Mouse (Mus musculus) adrenal gland, postnatal 25 days (tissue): ENCODE results near the gene Ifnar2. TPM values are rescaled to one million over a fixed set of nuclear protein-coding genes. Genes with fewer than 3 reads are reported as not detected.
A peak's percentile ranks its signal among the peaks of the same experiment; 100 is the strongest.

Experiments used
- DNase-seq: peaks from one replicate; pipeline ENCODE4 v3.0.0; 2021; ENCODE audit warnings: mixed read lengths
- total RNA-seq: library from RNA; stranded (reverse); gene quantifications from 2 replicates; pipeline ENCODE4 v1.2.3, GENCODE M21; 2021

Gene Ifnar2
- total RNA-seq, 1 experiment from 2014 or later, result 110 TPM

GRCm38 (mm10) chr16:91394826-91395410, 22.3 kb downstream of the Ifnar2 start:
- DNase-seq, result no peak

- DNase-seq, result no peak
Observed at GRCm38 (mm10) chr16:91395633-91396392, 23.2 kb downstream of the Ifnar2 start.

- no peak for DNase-seq
Observed at GRCm38 (mm10) chr16:91396844-91397537, 24.4 kb downstream of the Ifnar2 start.

GRCm38 (mm10) chr16:91398030-91398429, 25.4 kb downstream of the Ifnar2 start:
- DNase-seq, result peak; percentile 28

GRCm38 (mm10) chr16:91398944-91399343, 26.4 kb downstream of the Ifnar2 start:
- DNase-seq, result no peak

- DNase-seq, result no peak
Observed at GRCm38 (mm10) chr16:91401569-91402165, 29.1 kb downstream of the Ifnar2 start.

- DNase-seq, result no peak
Observed at GRCm38 (mm10) chr16:91403784-91404183, 31.2 kb downstream of the Ifnar2 start.

- DNase-seq, result no peak
Observed at GRCm38 (mm10) chr16:91404187-91404586, 31.6 kb downstream of the Ifnar2 start.

- no peak for DNase-seq
Observed at GRCm38 (mm10) chr16:91404828-91405577, 32.4 kb downstream of the Ifnar2 start.

GRCm38 (mm10) chr16:91405640-91406584, 33.3 kb downstream of the Ifnar2 start, which contains the start of gene Il10rb:
TSS of gene Il10rb (plus strand) at chr16:91406164.
- DNase-seq, result peak; percentile 86

- DNase-seq, result no peak
Observed at GRCm38 (mm10) chr16:91406585-91407220, 34.1 kb downstream of the Ifnar2 start.

GRCm38 (mm10) chr16:91413102-91413844, 40.7 kb downstream of the Ifnar2 start:
- DNase-seq, result no peak

- no peak for DNase-seq
Observed at GRCm38 (mm10) chr16:91415391-91416189, 43.0 kb downstream of the Ifnar2 start.

- no peak for DNase-seq
Observed at GRCm38 (mm10) chr16:91416357-91416756, 43.8 kb downstream of the Ifnar2 start.

GRCm38 (mm10) chr16:91416938-91417337, 44.4 kb downstream of the Ifnar2 start:
- DNase-seq, result no peak

- DNase-seq, result no peak
Observed at GRCm38 (mm10) chr16:91418531-91418930, 45.9 kb downstream of the Ifnar2 start.

GRCm38 (mm10) chr16:91425816-91426215, 53.2 kb downstream of the Ifnar2 start:
- DNase-seq, result no peak

GRCm38 (mm10) chr16:91426586-91426985, 54.0 kb downstream of the Ifnar2 start:
- DNase-seq, result no peak

GRCm38 (mm10) chr16:91427461-91427860, 54.9 kb downstream of the Ifnar2 start:
- no peak for DNase-seq
